Mouse (Mus musculus): Measurements from ENCODE around the gene P2ry6. TPM values are rescaled to one million over a fixed set of nuclear protein-coding genes. Genes with fewer than 3 reads are reported as not detected.

The P2ry6 gene
- polyA plus RNA-seq, 1 experiment from 2014 or later, result 3.9 TPM

GRCm38 (mm10) chr7:100960462-100960861 is 14.0 kb downstream of the P2ry6 start:
- H3K4me2 ChIP-seq, result no peak overlapping the region
- H3K27ac ChIP-seq (replicated peaks), result no peak overlapping the region
- no peaks in the 10 kb centered on the region for H3K36me3 ChIP-seq
- H3K9ac ChIP-seq, result no peak overlapping the region
- H3K9me3 ChIP-seq, result no peaks in the 10 kb centered on the region
- ATAC-seq (ENCODE audit: low read depth), result no peak
- H3K4me3 ChIP-seq, result no peak overlapping the region
- no peaks in the 10 kb centered on the region for H3K4me1 ChIP-seq (replicated peaks)
- no peaks in the 10 kb centered on the region for H3K27me3 ChIP-seq
- WGBS, result 72% methylated on average over 2 of the region's 2 CpGs

GRCm38 (mm10) chr7:100958426-100958825 is 16.0 kb downstream of the P2ry6 start:
- Histone ChIP-seq H3K27me3 (no peaks in the 10 kb centered on the region), H3K27ac (replicated peaks) (no peak overlapping the region), H3K9me3 (no peaks in the 10 kb centered on the region), H3K4me1 (replicated peaks) (no peaks in the 10 kb centered on the region), H3K4me2 (no peak overlapping the region), H3K4me3 (no peak overlapping the region), H3K36me3 (no peaks in the 10 kb centered on the region), H3K9ac (no peak overlapping the region)
- WGBS, result 93% methylated on average over 2 of the region's 2 CpGs
- ATAC-seq (ENCODE audit: low read depth), result no peak

DNA sequence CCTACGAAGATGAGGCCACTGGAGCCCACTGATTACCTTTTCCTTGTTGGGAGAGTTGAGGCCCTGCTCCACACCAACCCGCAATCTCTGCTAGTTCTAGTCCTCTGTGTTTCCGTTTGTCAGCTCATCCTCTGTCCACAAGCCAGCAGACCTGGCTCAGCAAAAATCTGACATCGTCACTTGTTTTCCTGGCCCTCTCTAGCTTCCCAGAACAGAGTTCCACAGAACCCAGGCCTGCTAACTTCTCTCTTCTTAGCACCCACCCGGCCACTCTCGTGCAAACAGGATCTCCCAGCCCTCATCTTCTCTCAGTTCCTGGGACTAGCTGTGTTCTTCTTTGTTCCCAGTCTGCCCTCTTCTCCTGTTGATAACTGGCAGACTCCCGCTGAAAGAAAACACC is 21.8 kb downstream of the P2ry6 start:
- H3K27ac ChIP-seq (replicated peaks), result no peak overlapping the region
- no peaks in the 10 kb centered on the region; the same call in none of the 2 replicates for H3K4me1 ChIP-seq (replicated peaks)
- H3K4me3 ChIP-seq, result no peak overlapping the region
- WGBS, result 88% methylated on average over 7 of the region's 7 CpGs
- H3K4me2 ChIP-seq, result no peak overlapping the region
- no peak overlapping the region for H3K9ac ChIP-seq
- no peaks in the 10 kb centered on the region for H3K27me3 ChIP-seq
- no peaks in the 10 kb centered on the region for H3K36me3 ChIP-seq
- H3K9me3 ChIP-seq, result no peaks in the 10 kb centered on the region
- no peak for ATAC-seq (ENCODE audit: low read depth)

DNA sequence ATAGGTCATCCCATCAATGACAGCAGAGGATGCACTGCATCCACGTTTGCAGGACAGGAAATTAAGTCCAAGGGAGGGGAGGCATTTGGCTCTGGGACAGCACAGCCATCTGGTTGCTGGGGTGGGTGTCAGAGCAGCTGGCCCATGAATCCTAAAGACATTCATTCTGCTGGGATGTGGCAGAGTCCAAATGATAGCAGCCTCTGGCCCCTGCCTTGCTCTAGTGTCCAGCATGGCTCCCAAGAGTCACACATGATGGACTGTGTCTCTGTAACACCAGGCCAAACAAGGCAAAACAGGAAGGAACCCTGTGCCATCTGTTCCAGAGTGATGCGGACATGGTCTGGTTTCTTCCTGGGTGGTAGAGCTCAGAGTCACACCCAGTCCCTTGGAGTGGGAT is 22.5 kb downstream of the P2ry6 start:
- Histone ChIP-seq H3K4me1 (replicated peaks) (no peaks in the 10 kb centered on the region; the same call in none of the 2 replicates), H3K36me3 (no peaks in the 10 kb centered on the region), H3K4me2 (no peak overlapping the region), H3K27me3 (no peaks in the 10 kb centered on the region), H3K9me3 (no peaks in the 10 kb centered on the region), H3K9ac (no peak overlapping the region), H3K4me3 (no peak overlapping the region), H3K27ac (replicated peaks) (no peak overlapping the region)
- WGBS, result 53% methylated on average over 2 of the region's 2 CpGs
- no peak for ATAC-seq (ENCODE audit: low read depth)

- H3K36me3 ChIP-seq, result no peaks in the 10 kb centered on the region
- no peaks in the 10 kb centered on the region; the same call in none of the 2 replicates for H3K4me1 ChIP-seq (replicated peaks)
- no peaks in the 10 kb centered on the region for H3K9me3 ChIP-seq
- H3K4me2 ChIP-seq, result no peak overlapping the region
- no peak overlapping the region for H3K9ac ChIP-seq
- H3K27ac ChIP-seq (replicated peaks), result peak overlapping the region; percentile 33; the same call in 1 of the 2 replicates
- no peak for ATAC-seq (ENCODE audit: low read depth)
- no peak overlapping the region for H3K4me3 ChIP-seq
- H3K27me3 ChIP-seq, result no peaks in the 10 kb centered on the region
- 73% methylated on average over 12 of the region's 12 CpGs for WGBS
Observed at GRCm38 (mm10) chr7:100950481-100951010, 23.9 kb downstream of the P2ry6 start.

DNA sequence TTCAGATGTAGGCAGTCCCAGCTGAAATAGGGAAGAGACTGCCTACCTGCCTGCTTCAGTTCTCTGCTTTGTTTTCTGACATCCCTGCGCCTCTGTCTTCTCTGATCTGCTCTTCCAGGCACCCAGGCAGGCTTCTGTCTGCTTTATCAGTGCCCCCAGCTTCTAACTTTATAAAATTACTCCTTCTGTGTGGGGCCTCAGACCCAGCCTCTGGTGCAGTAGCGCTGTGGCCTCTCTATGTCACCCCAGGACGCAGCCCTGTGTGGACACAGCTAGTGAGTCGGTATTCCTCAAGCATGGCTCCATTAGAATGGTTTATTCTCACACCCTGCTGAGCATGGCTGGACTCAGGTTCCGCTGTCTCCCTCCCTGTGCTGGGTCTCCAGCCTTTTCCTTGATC is 24.4 kb downstream of the P2ry6 start:
- Histone ChIP-seq H3K4me3 (no peak overlapping the region), H3K4me2 (no peak overlapping the region), H3K27me3 (no peaks in the 10 kb centered on the region), H3K4me1 (replicated peaks) (no peaks in the 10 kb centered on the region; the same call in none of the 2 replicates), H3K9me3 (no peaks in the 10 kb centered on the region), H3K9ac (no peak overlapping the region), H3K27ac (replicated peaks) (peak overlapping the region; percentile 46), H3K36me3 (no peaks in the 10 kb centered on the region)
- no peak for ATAC-seq (ENCODE audit: low read depth)
- WGBS, result 64% methylated on average over 5 of the region's 5 CpGs

DNA sequence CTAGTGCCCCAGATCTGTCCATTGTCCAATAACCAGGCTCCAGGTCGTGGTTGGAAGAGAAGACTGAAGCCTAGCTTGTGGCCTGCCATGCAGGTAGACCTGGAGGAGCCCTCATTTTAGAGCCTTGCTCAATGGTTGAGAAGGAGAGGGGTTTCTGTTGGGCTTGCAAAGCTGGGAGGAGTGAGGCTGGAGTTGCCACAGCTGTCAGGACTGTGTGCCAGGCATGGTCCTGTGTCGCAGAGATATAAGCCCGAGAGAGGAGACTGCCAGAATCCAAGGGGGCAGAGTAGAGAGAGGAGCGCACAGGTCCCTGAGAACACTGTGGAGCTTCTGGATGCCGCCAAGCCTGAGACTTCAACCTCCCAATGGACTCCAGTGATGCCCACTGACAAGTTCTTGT is 29.7 kb downstream of the P2ry6 start:
- WGBS, result 88% methylated on average over 5 of the region's 5 CpGs
- Histone ChIP-seq H3K27ac (replicated peaks) (no peak overlapping the region), H3K36me3 (no peaks in the 10 kb centered on the region), H3K27me3 (no peaks in the 10 kb centered on the region), H3K9me3 (no peaks in the 10 kb centered on the region), H3K4me1 (replicated peaks) (peaks cover 20% of the 10 kb centered on the region), H3K9ac (no peak overlapping the region), H3K4me2 (no peak overlapping the region), H3K4me3 (no peak overlapping the region)
- ATAC-seq (ENCODE audit: low read depth), result no peak

- Histone ChIP-seq H3K9me3 (no peaks in the 10 kb centered on the region), H3K36me3 (no peaks in the 10 kb centered on the region), H3K9ac (no peak overlapping the region), H3K27me3 (no peaks in the 10 kb centered on the region), H3K27ac (replicated peaks) (no peak overlapping the region), H3K4me2 (no peak overlapping the region), H3K4me3 (no peak overlapping the region), H3K4me1 (replicated peaks) (peaks cover 20% of the 10 kb centered on the region)
- no peak for ATAC-seq (ENCODE audit: low read depth)
- WGBS, result 54% methylated on average over 2 of the region's 2 CpGs
Observed at GRCm38 (mm10) chr7:100944306-100944705, 30.1 kb downstream of the P2ry6 start.

DNA sequence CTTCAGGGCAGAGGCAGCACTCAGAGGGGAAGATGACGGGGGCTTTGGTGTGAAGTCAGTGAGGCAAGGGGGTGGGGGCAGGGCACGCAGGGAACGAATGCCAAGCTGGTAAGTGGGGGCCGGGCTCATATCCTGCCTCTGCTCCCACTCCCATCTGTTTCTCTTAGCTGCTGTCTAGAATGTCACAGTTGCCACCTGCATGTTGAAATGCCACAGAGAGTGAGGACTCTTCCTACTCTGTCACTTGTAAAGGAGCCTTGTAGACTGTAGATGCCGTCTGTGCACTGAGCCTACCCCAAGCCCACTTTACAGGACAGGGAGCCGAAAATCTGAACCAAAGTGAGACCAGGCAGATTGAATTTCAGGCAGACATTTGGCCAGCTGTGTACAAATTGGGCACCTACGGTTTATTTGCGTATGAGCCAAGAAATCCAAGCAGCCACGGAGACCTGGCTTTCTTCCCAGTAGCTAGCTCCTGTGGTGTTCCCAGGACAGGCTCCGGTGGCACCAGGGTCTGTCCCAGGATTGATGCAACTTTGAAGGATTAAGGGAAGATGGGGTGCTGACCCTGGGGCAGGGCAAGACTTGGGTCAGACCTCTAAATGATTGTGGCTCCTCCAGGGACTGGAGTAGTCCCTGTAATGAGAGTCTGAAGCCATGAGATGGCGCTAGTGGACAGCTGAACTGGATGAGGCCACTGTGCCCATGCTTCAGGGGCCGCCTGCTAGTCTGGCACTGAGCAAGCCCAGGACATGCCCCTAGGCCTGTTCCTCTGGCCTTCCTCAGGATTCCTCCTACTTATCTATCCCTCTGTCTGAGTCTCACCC is 31.4 kb downstream of the P2ry6 start:
- H3K27ac ChIP-seq (replicated peaks), result peak overlapping the region; percentile 28
- ATAC-seq (ENCODE audit: low read depth), result peak; percentile 68; the same call in 1 of the 2 replicates
- WGBS, result 42% methylated on average over 12 of the region's 12 CpGs
- H3K9me3 ChIP-seq, result no peaks in the 10 kb centered on the region
- H3K4me3 ChIP-seq, result no peak overlapping the region
- no peaks in the 10 kb centered on the region for H3K27me3 ChIP-seq
- H3K4me2 ChIP-seq, result no peak overlapping the region; the same call in 1 of the 2 replicates
- peaks cover 20% of the 10 kb centered on the region for H3K4me1 ChIP-seq (replicated peaks)
- H3K36me3 ChIP-seq, result no peaks in the 10 kb centered on the region
- H3K9ac ChIP-seq, result no peak overlapping the region

GRCm38 (mm10) chr7:100941169-100941568 is 33.3 kb downstream of the P2ry6 start:
- H3K9ac ChIP-seq, result no peak overlapping the region
- H3K9me3 ChIP-seq, result no peaks in the 10 kb centered on the region
- H3K27ac ChIP-seq (replicated peaks), result no peak overlapping the region
- ATAC-seq (ENCODE audit: low read depth), result no peak
- no peak overlapping the region for H3K4me2 ChIP-seq
- no peak overlapping the region for H3K4me3 ChIP-seq
- H3K27me3 ChIP-seq, result no peaks in the 10 kb centered on the region
- peaks cover 20% of the 10 kb centered on the region for H3K4me1 ChIP-seq (replicated peaks)
- no peaks in the 10 kb centered on the region for H3K36me3 ChIP-seq
- WGBS, result 40% methylated on average over 5 of the region's 5 CpGs

- Histone ChIP-seq H3K4me2 (no peak overlapping the region), H3K4me1 (replicated peaks) (peaks cover 11% of the 10 kb centered on the region), H3K9me3 (no peaks in the 10 kb centered on the region), H3K27me3 (peaks cover 8% of the 10 kb centered on the region), H3K9ac (no peak overlapping the region), H3K36me3 (no peaks in the 10 kb centered on the region), H3K4me3 (no peak overlapping the region), H3K27ac (replicated peaks) (no peak overlapping the region)
- ATAC-seq (ENCODE audit: low read depth), result no peak
- WGBS, result 89% methylated on average over 16 of the region's 16 CpGs
Observed at GRCm38 (mm10) chr7:100938106-100938505, 36.3 kb downstream of the P2ry6 start.

- Histone ChIP-seq H3K9ac (no peak overlapping the region), H3K36me3 (no peaks in the 10 kb centered on the region), H3K27me3 (peaks cover 14% of the 10 kb centered on the region), H3K4me3 (no peak overlapping the region), H3K9me3 (no peaks in the 10 kb centered on the region), H3K4me1 (replicated peaks) (peaks cover 7% of the 10 kb centered on the region), H3K27ac (replicated peaks) (no peak overlapping the region), H3K4me2 (no peak overlapping the region)
- ATAC-seq (ENCODE audit: low read depth), result no peak
- 82% methylated on average over 3 of the region's 3 CpGs for WGBS
Observed at GRCm38 (mm10) chr7:100937481-100937880, 37.0 kb downstream of the P2ry6 start.
